Mouse (Mus musculus): ENCODE measurements around the gene Fmnl3. TPM values are rescaled to one million over a fixed set of nuclear protein-coding genes. Genes with fewer than 3 reads are reported as not detected.

Fmnl3 gene
- polyA plus RNA-seq, 1 experiment, result not detected

DNA sequence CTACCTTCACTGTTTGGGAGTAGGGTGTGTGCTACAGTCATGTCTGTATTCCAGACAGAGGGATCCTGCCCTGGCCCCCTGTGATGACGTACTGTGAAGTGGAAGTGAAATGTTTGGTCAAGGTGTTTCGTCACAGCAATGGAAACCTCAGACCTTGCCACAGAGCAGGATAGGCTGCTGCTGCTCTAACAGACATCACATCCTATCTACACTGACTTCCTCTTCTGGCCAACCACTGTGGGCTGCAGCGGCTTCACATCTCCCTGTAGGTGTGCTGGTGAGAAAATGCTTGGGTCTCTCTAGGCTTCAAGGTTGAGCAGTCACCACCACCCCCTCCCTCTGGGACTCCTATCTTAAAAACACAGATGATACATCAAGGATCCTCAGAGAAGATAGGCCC lies 29.2 kb downstream of the Fmnl3 start:
- TF ChIP-seq CTCF (IDR thresholded peaks at IDR 0.05; ENCODE audit: insufficient read depth, low read depth, low read length), result no peak
- TF ChIP-seq POLR2A (IDR thresholded peaks at IDR 0.05; ENCODE audit: insufficient read depth, low read depth, low read length), result no peak
- H3K4me3 ChIP-seq (ENCODE audit: insufficient read depth, low read depth, low read length), result no peak overlapping the region
- H3K4me1 ChIP-seq (ENCODE audit: control insufficient read depth, insufficient read depth, low read length), result peaks cover 36% of the 10 kb centered on the region
- H3K27ac ChIP-seq (ENCODE audit: insufficient read depth, low read depth, low read length), result no peak overlapping the region
- WGBS, result 97% methylated on average over 3 of the region's 3 CpGs

DNA sequence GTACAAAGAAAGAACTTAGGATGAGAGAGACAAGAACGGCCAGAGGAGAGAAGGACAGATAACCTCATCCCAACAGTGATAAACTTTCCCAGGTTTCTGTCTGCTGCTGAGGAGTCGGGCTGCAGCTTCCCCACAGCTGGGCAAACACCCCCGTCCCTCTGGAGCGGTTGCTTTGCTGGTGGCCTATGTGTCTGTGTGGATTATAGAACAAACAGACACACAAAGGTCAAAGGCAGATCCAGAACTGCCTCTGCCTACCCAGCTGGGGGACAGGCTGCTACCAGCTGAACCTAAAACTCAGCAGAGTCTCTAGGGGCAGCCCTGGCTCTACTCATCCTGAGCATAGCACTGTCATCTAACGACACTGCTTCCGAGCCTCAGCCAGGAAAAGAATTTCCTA lies 30.6 kb downstream of the Fmnl3 start:
- H3K4me3 ChIP-seq (ENCODE audit: insufficient read depth, low read depth, low read length), result no peak overlapping the region
- WGBS, result 54% methylated on average over 6 of the region's 6 CpGs
- no peak for TF ChIP-seq CTCF (IDR thresholded peaks at IDR 0.05; ENCODE audit: insufficient read depth, low read depth, low read length)
- TF ChIP-seq POLR2A (IDR thresholded peaks at IDR 0.05; ENCODE audit: insufficient read depth, low read depth, low read length), result no peak
- peaks cover 29% of the 10 kb centered on the region for H3K4me1 ChIP-seq (ENCODE audit: control insufficient read depth, insufficient read depth, low read length)
- H3K27ac ChIP-seq (ENCODE audit: insufficient read depth, low read depth, low read length), result no peak overlapping the region

DNA sequence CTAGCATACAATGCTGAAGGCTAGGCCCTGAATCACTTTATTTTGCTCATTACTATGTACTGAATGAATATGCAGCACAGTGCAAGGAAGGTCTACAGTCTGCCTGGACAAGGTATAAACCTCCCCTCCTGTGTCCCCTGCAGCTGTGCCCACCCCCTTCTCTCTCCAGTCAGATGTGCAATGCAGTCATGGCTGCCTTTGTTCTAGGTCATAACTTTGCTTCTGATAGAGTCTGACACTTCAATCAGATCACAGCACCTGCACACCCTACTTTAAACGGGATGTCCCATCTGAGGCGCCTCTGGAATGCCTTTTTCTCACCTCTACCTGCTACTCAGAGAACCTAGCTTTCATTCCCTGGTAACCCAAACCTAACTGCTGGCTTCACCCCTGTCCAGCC lies 31.4 kb downstream of the Fmnl3 start:
- Histone ChIP-seq H3K4me1 (ENCODE audit: control insufficient read depth, insufficient read depth, low read length) (peaks cover 32% of the 10 kb centered on the region), H3K27ac (ENCODE audit: insufficient read depth, low read depth, low read length) (no peak overlapping the region), H3K4me3 (ENCODE audit: insufficient read depth, low read depth, low read length) (no peak overlapping the region)
- 78% methylated on average over 2 of the region's 2 CpGs for WGBS
- TF ChIP-seq POLR2A (IDR thresholded peaks at IDR 0.05; ENCODE audit: insufficient read depth, low read depth, low read length) (no peak), CTCF (IDR thresholded peaks at IDR 0.05; ENCODE audit: insufficient read depth, low read depth, low read length) (no peak)

DNA sequence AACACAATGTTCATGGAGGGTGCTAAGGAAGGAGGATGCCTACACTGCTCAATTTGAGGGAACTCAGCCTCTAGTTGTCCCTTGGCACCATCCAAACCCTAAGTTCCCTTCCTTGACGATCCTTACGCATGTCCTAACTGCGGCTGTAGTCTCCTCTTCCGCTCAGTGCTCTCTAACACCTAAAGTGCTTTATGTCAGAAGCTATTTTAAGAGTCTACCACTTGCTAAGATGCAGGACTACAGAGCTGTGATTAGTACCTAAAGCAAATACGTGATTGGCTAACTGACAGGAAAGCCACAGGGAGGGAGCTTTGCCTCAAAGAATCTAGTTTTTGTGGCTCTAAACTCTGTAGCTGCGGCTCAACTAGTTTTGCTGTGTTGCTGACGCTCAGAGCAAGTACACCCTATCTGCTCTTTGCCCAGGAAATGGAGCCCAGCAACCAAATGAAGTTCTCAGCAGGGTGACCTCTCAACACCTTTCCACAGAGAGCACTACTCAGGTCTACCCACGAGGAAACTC lies 34.4 kb downstream of the Fmnl3 start:
- TF ChIP-seq POLR2A (IDR thresholded peaks at IDR 0.05; ENCODE audit: insufficient read depth, low read depth, low read length) (no peak), CTCF (IDR thresholded peaks at IDR 0.05; ENCODE audit: insufficient read depth, low read depth, low read length) (no peak)
- WGBS, result 77% methylated on average over 8 of the region's 8 CpGs
- Histone ChIP-seq H3K4me3 (ENCODE audit: insufficient read depth, low read depth, low read length) (no peak overlapping the region), H3K27ac (ENCODE audit: insufficient read depth, low read depth, low read length) (no peak overlapping the region), H3K4me1 (ENCODE audit: control insufficient read depth, insufficient read depth, low read length) (peaks cover 30% of the 10 kb centered on the region)

DNA sequence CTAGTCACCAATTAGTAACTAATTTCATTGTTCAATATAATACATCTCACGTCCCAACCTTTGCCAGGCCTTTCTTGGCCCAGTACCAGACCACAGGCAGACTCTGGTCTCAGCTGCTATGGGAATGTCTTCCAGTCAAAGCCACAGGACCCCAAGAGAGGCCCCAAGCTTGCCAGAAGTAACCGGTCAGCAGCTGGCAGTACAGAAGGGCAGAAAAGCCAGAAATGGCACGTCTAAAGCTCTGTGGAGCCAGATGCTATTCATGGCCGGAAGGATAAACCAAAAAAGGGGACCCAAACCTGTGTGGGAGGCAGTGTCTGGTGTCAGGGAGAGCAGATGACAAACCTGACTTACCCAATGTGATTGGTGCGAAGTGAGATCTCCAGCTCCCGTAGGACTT lies 35.8 kb downstream of the Fmnl3 start:
- Histone ChIP-seq H3K4me3 (ENCODE audit: insufficient read depth, low read depth, low read length) (no peak overlapping the region), H3K27ac (ENCODE audit: insufficient read depth, low read depth, low read length) (no peak overlapping the region), H3K4me1 (ENCODE audit: control insufficient read depth, insufficient read depth, low read length) (peaks cover 26% of the 10 kb centered on the region)
- WGBS, result 62% methylated on average over 6 of the region's 6 CpGs
- TF ChIP-seq POLR2A (IDR thresholded peaks at IDR 0.05; ENCODE audit: insufficient read depth, low read depth, low read length) (no peak), CTCF (IDR thresholded peaks at IDR 0.05; ENCODE audit: insufficient read depth, low read depth, low read length) (no peak)

DNA sequence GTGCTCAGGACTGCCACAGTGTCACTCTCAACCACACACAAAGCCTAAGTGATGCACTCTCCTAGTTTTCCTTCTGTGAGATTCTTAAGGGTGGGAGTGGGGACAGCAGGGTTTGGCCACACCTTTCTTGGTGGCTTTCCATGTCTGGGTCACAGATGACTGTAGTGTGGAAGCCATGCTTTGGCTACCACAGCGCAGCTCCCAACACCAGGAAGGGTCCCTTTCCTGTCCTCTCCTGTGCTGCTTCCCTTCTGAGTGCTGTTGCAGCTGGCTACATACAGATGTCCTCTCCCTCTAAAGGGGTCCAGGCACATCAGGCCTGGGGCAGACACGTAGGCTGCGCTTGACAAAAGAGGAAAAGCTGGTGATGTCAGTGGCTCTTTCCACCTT lies 36.6 kb downstream of the Fmnl3 start:
- H3K4me1 ChIP-seq (ENCODE audit: control insufficient read depth, insufficient read depth, low read length), result peaks cover 26% of the 10 kb centered on the region
- 78% methylated on average over 3 of the region's 3 CpGs for WGBS
- no peak for TF ChIP-seq POLR2A (IDR thresholded peaks at IDR 0.05; ENCODE audit: insufficient read depth, low read depth, low read length)
- no peak for TF ChIP-seq CTCF (IDR thresholded peaks at IDR 0.05; ENCODE audit: insufficient read depth, low read depth, low read length)
- peak overlapping the region; percentile 52; the same call in 1 of the 2 replicates for H3K27ac ChIP-seq (ENCODE audit: insufficient read depth, low read depth, low read length)
- no peak overlapping the region for H3K4me3 ChIP-seq (ENCODE audit: insufficient read depth, low read depth, low read length)

DNA sequence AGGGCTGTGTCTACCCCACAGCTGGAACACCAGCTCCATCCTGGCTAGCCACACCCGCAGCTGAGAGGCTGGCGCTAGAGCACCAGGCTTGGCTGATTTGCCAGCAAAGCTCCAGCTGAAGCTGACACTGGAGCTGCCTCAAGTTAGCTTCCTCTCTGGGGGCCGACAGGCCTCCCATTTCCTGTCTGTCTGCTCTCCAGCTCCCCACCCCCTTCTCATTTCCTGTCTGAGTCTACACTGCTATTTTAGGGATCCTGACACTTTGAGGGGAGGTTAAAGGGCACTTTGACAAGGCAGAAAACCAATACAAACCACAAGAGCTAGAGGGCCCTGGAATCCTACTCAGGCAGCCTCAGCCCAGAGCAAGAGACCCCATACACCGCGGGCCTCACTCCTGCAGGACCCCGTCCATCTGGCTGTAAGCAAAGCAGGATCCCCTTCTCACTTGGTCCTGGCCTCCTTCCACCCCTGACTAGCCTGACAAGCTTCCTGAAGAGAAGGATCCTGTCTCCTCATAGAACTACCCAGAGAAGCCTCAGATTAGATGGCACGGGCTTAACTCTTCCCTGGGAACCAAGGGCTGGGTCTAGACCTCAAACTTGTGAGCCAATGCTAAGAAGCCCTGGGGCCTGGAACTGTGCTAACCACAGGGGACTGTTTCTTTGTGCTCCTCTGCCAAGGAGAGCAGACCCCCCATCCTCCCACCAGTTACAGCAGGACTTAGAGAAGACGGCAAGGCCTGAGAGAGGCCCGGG lies 37.2 kb downstream of the Fmnl3 start:
- no peak overlapping the region for H3K4me3 ChIP-seq (ENCODE audit: insufficient read depth, low read depth, low read length)
- TF ChIP-seq POLR2A (IDR thresholded peaks at IDR 0.05; ENCODE audit: insufficient read depth, low read depth, low read length) (0 out of 2 replicates have a peak, but pooled peaks have one; percentile 25), CTCF (IDR thresholded peaks at IDR 0.05; ENCODE audit: insufficient read depth, low read depth, low read length) (no peak)
- peaks cover 24% of the 10 kb centered on the region for H3K4me1 ChIP-seq (ENCODE audit: control insufficient read depth, insufficient read depth, low read length)
- peak overlapping the region; percentile 52 for H3K27ac ChIP-seq (ENCODE audit: insufficient read depth, low read depth, low read length)
- WGBS, result 46% methylated on average over 9 of the region's 9 CpGs

DNA sequence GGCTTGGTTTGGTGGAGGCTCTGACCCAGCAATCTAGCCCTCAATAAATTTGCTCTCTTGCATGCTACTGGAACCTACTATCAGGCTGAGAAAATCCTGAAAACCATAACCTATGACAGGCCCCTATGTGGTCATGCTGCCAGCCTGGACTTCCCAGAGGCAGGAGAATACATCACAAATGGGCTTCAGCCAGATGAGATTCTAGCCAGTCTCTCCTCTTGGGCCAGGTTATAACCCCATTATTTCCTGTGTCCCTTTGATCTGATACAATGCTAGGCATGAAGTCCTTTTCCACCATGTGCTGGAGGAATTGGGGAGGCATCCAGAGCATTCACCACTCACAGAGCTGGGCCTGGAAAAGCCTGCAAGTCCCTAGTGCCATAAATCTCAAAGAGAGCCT lies 38.2 kb downstream of the Fmnl3 start:
- H3K4me1 ChIP-seq (ENCODE audit: control insufficient read depth, insufficient read depth, low read length), result peaks cover 24% of the 10 kb centered on the region
- H3K27ac ChIP-seq (ENCODE audit: insufficient read depth, low read depth, low read length), result peak overlapping the region; percentile 44; the same call in 1 of the 2 replicates
- no peak for TF ChIP-seq POLR2A (IDR thresholded peaks at IDR 0.05; ENCODE audit: insufficient read depth, low read depth, low read length)
- TF ChIP-seq CTCF (IDR thresholded peaks at IDR 0.05; ENCODE audit: insufficient read depth, low read depth, low read length), result no peak
- no peak overlapping the region for H3K4me3 ChIP-seq (ENCODE audit: insufficient read depth, low read depth, low read length)

DNA sequence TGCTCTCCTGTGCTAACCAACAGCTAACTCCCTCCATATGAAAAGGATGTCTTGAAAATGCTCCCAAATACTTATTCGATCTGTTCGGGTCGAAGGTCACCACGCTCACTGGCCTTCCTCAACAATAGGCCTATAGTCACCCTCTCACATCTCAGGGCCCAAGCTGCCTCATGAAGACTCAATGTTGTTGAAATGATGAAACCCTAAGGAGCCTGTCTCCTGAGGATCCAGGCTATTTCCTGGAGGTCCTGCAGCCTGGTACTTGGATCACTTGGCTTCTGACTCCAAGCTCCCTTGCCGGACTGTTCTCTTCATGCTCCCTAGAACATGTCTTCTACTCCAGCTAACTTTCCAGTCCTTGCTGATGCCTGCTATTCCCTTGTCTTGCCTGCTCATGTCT lies 38.9 kb downstream of the Fmnl3 start:
- 87% methylated on average over 5 of the region's 5 CpGs for WGBS
- Histone ChIP-seq H3K4me1 (ENCODE audit: control insufficient read depth, insufficient read depth, low read length) (peaks cover 24% of the 10 kb centered on the region), H3K4me3 (ENCODE audit: insufficient read depth, low read depth, low read length) (no peak overlapping the region), H3K27ac (ENCODE audit: insufficient read depth, low read depth, low read length) (no peak overlapping the region)
- no peak for TF ChIP-seq CTCF (IDR thresholded peaks at IDR 0.05; ENCODE audit: insufficient read depth, low read depth, low read length)
- no peak for TF ChIP-seq POLR2A (IDR thresholded peaks at IDR 0.05; ENCODE audit: insufficient read depth, low read depth, low read length)
